Mouse (Mus musculus) lung, embryonic 14.5 days (tissue): Measurements from ENCODE around the gene Strn4. TPM values are rescaled to one million over a fixed set of nuclear protein-coding genes. Genes with fewer than 3 reads are reported as not detected.

Source experiments
- ATAC-seq: fragments of 200-750 bp; cut with Nextera tagmentation; 2 replicates; pipeline ENCODE4 v1.8.0; 2017; ENCODE audit warnings: mild to moderate bottlenecking, moderate TSS enrichment, moderate library complexity; ENCODE audit not compliant: insufficient read depth
- DNase-seq: peaks from one replicate; pipeline ENCODE4 v3.0.0-alpha.2; 2015
- H3K27ac ChIP-seq: fragments of 300-500 bp; sonication (generic); 2 replicates; pipeline ENCODE4 v1.5.1; 2014; ENCODE audit warnings: low read depth, mild to moderate bottlenecking, moderate library complexity
- H3K27me3 ChIP-seq: fragments of 300-500 bp; sonication (generic); 2 replicates; pipeline ENCODE4 v1.6.1; 2014; ENCODE audit warnings: low read length, control low read depth; ENCODE audit not compliant: insufficient read depth
- H3K36me3 ChIP-seq: fragments of 300-500 bp; sonication (generic); 2 replicates; pipeline ENCODE4 v1.6.1; 2014; ENCODE audit warnings: control low read depth; ENCODE audit not compliant: insufficient read depth
- H3K4me1 ChIP-seq: fragments of 300-500 bp; sonication (generic); 2 replicates; pipeline ENCODE4 v1.6.1; 2014; ENCODE audit warnings: antibody characterized with exemption, control low read depth; ENCODE audit not compliant: insufficient read depth
- H3K4me2 ChIP-seq: fragments of 300-500 bp; sonication (generic); 2 replicates; pipeline ENCODE4 v1.6.1; 2014; ENCODE audit warnings: mild to moderate bottlenecking
- H3K4me3 ChIP-seq: fragments of 300-500 bp; sonication (generic); 2 replicates; pipeline ENCODE4 v1.5.1; 2014; ENCODE audit warnings: low read depth, low read length
- H3K9ac ChIP-seq: fragments of 300-500 bp; sonication (generic); 2 replicates; pipeline ENCODE4 v1.6.1; 2014
- H3K9me3 ChIP-seq: fragments of 300-500 bp; sonication (generic); 2 replicates; pipeline ENCODE4 v1.6.1; 2016; ENCODE audit warnings: low read depth, low read length, control low read depth
- CTCF ChIP-seq: IDR thresholded peaks from 2 replicates; pipeline ENCODE4 v1.5.1; 2016; ENCODE audit warnings: antibody characterized with exemption, low read depth
- WGBS: fragments of 180-500 bp; shearing (Covaris S2); extraction: QIAGEN DNeasy Blood & Tissue Kit; methylation state at CpG from one replicate; pipeline ENCODE4 v1.1.7; 2014; 5-methylcytosine and 5-hydroxymethylcytosine counted together
- polyA plus RNA-seq: library from polyadenylated mRNA; unstranded; fragments of >200 nt; fragmentation: Nextera tagmentation; extraction: Ambion mirVana; gene quantifications from 2 replicates; pipeline ENCODE4 v1.2.1, GENCODE M21; 2014

The Strn4 gene
- polyA plus RNA-seq, 1 experiment from 2014 or later = 134 TPM

DNA sequence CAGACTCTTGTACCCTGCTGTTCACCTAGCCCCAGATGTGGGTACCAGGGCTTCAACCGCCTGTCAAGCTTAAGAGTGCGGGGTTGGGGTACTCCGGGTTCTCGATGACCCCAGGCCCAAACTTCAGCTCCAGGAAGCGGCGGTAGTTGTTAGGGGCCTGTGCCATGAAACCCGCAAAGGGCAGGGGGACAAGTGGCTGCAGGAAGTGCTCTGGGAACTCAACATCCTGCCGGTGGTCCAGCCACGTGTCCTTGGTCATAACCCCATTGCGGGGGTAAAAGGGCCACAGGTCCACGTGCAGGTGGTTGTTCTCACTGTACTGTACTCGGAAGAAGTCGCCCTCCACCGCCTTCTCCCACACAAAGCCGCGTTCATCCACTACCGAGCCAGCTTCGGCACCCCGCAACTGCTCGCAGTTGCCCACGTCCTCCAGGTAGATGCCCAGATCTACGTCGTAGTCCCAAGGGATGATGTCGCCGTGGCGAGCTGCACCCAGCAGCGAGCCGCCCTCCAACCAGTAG, 5.2 kb upstream of the Strn4 start:
- WGBS = 50% methylated on average over 28 of the region's 28 CpGs
- Histone ChIP-seq H3K4me3 (peak overlapping the region; percentile 40), H3K4me1 (peaks cover 8% of the 10 kb centered on the region; the same call in 1 of the 2 replicates), H3K27ac (no peak overlapping the region), H3K9ac (peak overlapping the region; percentile 48; the same call in 1 of the 2 replicates), H3K27me3 (peaks cover 12% of the 10 kb centered on the region; the same call in 1 of the 2 replicates), H3K4me2 (peak overlapping the region; percentile 93), H3K9me3 (no peaks in the 10 kb centered on the region), H3K36me3 (peaks cover 32% of the 10 kb centered on the region)
- DNase-seq (no peak), ATAC-seq (no peak; the same call in 1 of the 2 replicates)
- TF ChIP-seq CTCF = no peak

DNA sequence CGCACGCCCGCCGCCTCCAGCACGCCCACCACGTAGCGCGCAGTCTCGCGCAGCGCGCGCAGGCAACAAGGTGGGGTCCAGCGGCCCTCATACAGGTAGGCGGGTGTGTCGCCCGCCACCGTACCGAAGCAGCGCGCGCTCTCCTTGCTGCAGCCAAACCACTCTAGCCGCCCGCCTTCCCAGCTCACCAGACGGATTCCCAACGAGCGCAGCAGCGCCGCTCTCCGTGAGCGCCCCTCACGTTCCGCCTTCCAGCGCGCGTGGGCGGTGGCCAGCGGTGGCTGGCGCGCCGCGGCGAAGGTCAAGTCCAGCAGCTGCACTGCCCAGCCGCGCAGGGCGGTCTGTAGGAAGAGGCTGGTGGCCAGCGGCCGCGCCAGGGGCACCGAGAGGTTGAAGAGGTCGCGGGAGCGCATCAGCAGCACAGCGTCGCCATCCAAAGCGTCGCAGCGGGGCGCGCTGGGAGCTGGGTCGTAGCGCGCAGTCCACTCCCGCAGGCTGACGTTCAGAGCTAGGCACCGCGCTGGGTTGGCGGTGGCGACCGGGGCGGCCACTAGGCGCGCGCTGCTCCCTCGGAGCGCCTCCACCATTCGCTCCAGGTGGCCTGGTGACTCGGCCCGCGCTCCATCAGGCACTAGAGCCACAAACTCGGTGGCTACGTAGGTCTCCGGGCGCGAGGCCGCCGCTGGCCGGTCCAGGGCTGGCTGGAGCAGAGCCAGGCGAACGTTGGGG, 4.6 kb upstream of the Strn4 start:
- H3K27me3 ChIP-seq = peaks cover 12% of the 10 kb centered on the region; the same call in 1 of the 2 replicates
- H3K4me1 ChIP-seq = peaks cover 12% of the 10 kb centered on the region; the same call in 1 of the 2 replicates
- ATAC-seq (peak; percentile 53), DNase-seq (peak; percentile 74)
- peak overlapping the region; percentile 48 for H3K9ac ChIP-seq
- no peaks in the 10 kb centered on the region for H3K9me3 ChIP-seq
- WGBS = 7% methylated on average over 88 of the region's 90 CpGs
- peak overlapping the region; percentile 93 for H3K4me2 ChIP-seq
- peak; percentile 19; the same call in 1 of the 2 replicates for TF ChIP-seq CTCF
- peaks cover 32% of the 10 kb centered on the region for H3K36me3 ChIP-seq
- H3K27ac ChIP-seq = no peak overlapping the region
- H3K4me3 ChIP-seq = peak overlapping the region; percentile 40

DNA sequence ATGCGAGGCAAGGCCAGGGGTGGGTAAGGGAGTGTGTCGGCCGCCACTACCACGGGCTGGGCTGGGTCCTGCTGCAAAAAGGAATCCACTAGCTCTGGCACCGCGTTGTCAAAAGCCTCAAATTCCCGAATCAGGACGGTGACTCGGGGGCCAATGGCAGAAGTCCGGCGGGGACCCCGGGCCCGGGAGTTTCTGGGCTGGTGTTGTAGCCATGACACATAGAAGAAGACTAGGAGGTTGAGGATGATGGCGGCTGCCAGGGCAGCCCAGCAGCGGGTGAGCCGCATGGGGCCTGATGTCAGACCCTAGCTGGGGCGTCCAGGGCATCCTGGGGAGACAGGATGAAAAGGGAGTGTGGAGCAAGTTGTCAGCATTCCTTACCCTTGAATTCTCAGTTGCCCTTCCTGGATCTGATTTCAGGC, 4.0 kb upstream of the Strn4 start:
- ATAC-seq (no peak; the same call in 1 of the 2 replicates), DNase-seq (no peak)
- Histone ChIP-seq H3K27ac (no peak overlapping the region), H3K4me1 (peaks cover 12% of the 10 kb centered on the region; the same call in 1 of the 2 replicates), H3K4me2 (peak overlapping the region; percentile 93), H3K9ac (peak overlapping the region; percentile 48), H3K36me3 (peaks cover 32% of the 10 kb centered on the region), H3K4me3 (peak overlapping the region; percentile 40), H3K9me3 (no peaks in the 10 kb centered on the region), H3K27me3 (peaks cover 12% of the 10 kb centered on the region; the same call in 1 of the 2 replicates)
- WGBS = 18% methylated on average over 17 of the region's 17 CpGs
- no peak for TF ChIP-seq CTCF

DNA sequence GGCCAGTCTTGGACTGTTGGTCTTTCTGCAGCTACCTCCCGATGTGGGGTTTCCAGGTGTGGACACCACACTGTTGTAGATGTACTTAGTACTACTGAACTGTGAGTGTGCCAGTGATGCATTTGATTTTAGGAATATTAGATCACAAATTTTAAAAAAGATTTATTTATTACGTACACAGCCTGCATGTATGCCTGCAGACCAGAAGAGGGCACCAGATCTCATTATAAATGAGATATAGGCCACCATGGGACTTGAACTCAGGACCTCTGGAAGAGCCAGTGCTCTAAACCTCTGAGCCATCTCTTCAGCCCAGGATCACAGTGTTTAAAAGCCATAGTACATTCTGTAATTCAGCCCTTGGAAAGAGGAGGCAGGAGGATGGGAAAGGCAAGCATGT, 3.2 kb upstream of the Strn4 start:
- peaks cover 32% of the 10 kb centered on the region for H3K36me3 ChIP-seq
- peaks cover 15% of the 10 kb centered on the region for H3K4me1 ChIP-seq
- no peak for ATAC-seq
- peaks cover 12% of the 10 kb centered on the region; the same call in 1 of the 2 replicates for H3K27me3 ChIP-seq
- no peak overlapping the region for H3K9ac ChIP-seq
- peak; percentile 46 for TF ChIP-seq CTCF
- H3K27ac ChIP-seq = no peak overlapping the region
- 82% methylated on average over 2 of the region's 2 CpGs for WGBS
- peak; percentile 22 for DNase-seq
- H3K4me2 ChIP-seq = no peak overlapping the region
- H3K9me3 ChIP-seq = no peaks in the 10 kb centered on the region
- no peak overlapping the region for H3K4me3 ChIP-seq

DNA sequence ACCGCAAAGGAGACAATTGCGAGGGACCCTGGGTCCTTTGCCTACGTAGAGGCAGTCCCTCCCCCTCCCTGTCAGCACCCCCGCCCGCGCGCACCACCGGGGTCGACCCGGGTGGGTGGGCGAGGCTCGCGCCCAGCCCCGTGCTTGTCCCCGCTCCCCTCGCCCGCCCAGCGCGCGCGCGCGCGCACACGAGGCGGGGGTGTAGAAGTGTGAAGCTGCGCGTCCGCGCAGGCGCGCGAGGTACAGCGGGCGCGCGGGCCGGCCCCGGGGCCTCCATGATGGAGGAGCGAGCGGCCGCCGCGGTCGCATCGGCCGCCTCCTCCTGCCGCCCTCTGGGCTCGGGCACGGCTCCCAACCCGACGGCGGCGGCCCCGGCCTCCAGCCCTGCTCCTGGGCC, 387 bp downstream of the Strn4 start:
- Histone ChIP-seq H3K4me3 (peak overlapping the region; percentile 99), H3K36me3 (peaks cover 22% of the 10 kb centered on the region), H3K4me1 (peaks cover 35% of the 10 kb centered on the region), H3K27me3 (peaks cover 5% of the 10 kb centered on the region; the same call in 1 of the 2 replicates), H3K9ac (peak overlapping the region; percentile 100), H3K9me3 (no peaks in the 10 kb centered on the region), H3K27ac (peak overlapping the region; percentile 99), H3K4me2 (peak overlapping the region; percentile 97)
- whole genome bisulfite sequencing = 0% methylated on average over 49 of the region's 55 CpGs
- no peak for TF ChIP-seq CTCF
- DNase-seq = peak; percentile 94
- ATAC-seq = peak; percentile 81

DNA sequence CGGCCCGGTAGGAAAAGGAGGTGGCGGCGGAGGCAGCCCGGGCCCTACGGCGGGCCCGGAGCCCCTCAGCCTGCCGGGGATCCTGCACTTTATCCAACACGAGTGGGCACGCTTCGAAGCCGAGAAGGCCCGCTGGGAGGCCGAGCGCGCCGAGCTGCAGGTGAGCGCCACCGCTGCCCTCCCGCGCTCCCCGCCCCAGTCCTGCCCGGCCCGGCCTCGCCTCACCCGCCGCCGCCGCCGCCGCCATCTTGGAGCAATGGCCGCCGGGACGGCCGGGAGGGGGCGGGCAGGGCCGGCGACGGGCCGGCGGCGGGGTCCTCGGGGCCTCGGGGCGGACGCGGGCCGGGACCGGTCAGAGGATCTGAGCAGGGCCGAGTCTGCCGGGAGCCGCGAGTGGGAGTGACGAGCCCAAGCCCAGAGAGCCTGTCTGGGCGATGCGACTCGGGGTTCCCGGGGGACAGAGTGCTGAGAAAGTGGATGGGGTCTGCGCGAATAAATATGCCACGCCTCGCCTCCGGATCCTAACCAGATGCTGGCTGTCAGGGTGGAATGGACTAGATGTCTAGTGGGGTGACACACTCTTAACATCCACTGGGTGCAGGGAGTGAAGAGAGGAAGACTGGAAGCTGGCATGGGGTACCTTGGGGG, 910 bp downstream of the Strn4 start, which contains the start of gene Fkrp:
Gene Fkrp, minus strand, starts transcription at position 258 of the 648 bp plus-strand sequence.
- 0 out of 2 replicates have a peak, but pooled peaks cover 3% of the 10 kb centered on the region for H3K27me3 ChIP-seq
- under 1% methylated on average over 46 of the region's 64 CpGs for WGBS
- ATAC-seq (peak; percentile 78), DNase-seq (peak; percentile 60)
- H3K36me3 ChIP-seq = peaks cover 26% of the 10 kb centered on the region
- H3K4me3 ChIP-seq = peak within 1 kb of the TSS; percentile 99
- peak within 1 kb of the TSS; percentile 99 for H3K27ac ChIP-seq
- TF ChIP-seq CTCF = no peak
- H3K4me1 ChIP-seq = peaks cover 31% of the 10 kb centered on the region
- H3K4me2 ChIP-seq = peak within 1 kb of the TSS; percentile 97
- H3K9me3 ChIP-seq = no peaks in the 10 kb centered on the region
- peak within 1 kb of the TSS; percentile 100 for H3K9ac ChIP-seq
